Mouse (Mus musculus) kidney, embryonic 14.5 days (tissue): ENCODE results near the gene Nsg1. TPM values are rescaled to one million over a fixed set of nuclear protein-coding genes. Genes with fewer than 3 reads are reported as not detected.

Source experiments
- ATAC-seq: fragments of 200-750 bp; cut with Nextera tagmentation; 2 replicates; pipeline ENCODE4 v1.8.0; 2017; ENCODE audit warnings: moderate number of reproducible peaks, mild to moderate bottlenecking, moderate TSS enrichment, moderate library complexity; ENCODE audit not compliant: low FRiP score, low TSS enrichment
- H3K27ac ChIP-seq: fragments of 300-500 bp; sonication (generic); 2 replicates; pipeline ENCODE4 v1.5.1; 2014; ENCODE audit warnings: low read depth, mild to moderate bottlenecking, low read length, moderate library complexity, mixed read lengths
- H3K27me3 ChIP-seq: fragments of 300-500 bp; sonication (generic); 2 replicates; pipeline ENCODE4 v1.6.1; 2014; ENCODE audit warnings: mild to moderate bottlenecking, low read length; ENCODE audit not compliant: control insufficient read depth, insufficient read depth
- H3K36me3 ChIP-seq: fragments of 300-500 bp; sonication (generic); 2 replicates; pipeline ENCODE4 v1.6.1; 2014; ENCODE audit warnings: low read length, mixed read lengths; ENCODE audit not compliant: control insufficient read depth, insufficient read depth
- H3K4me1 ChIP-seq: fragments of 300-500 bp; sonication (generic); 2 replicates; pipeline ENCODE4 v1.6.1; 2014; ENCODE audit warnings: low read length, mixed read lengths; ENCODE audit not compliant: control insufficient read depth, insufficient read depth
- H3K4me2 ChIP-seq: fragments of 300-500 bp; sonication (generic); replicated peaks from 2 replicates; pipeline ENCODE4 v1.6.1; 2014; ENCODE audit warnings: low read depth, mild to moderate bottlenecking, low read length
- H3K4me3 ChIP-seq: fragments of 300-500 bp; sonication (generic); 2 replicates; pipeline ENCODE4 v1.5.1; 2014; ENCODE audit warnings: mild to moderate bottlenecking, low read length
- H3K9ac ChIP-seq: fragments of 300-500 bp; sonication (generic); 2 replicates; pipeline ENCODE4 v1.6.1; 2014; ENCODE audit warnings: low read depth, mild to moderate bottlenecking, low read length, moderate library complexity
- H3K9me3 ChIP-seq: fragments of 300-500 bp; sonication (generic); 2 replicates; pipeline ENCODE4 v1.6.1; 2016; ENCODE audit warnings: low read length; ENCODE audit not compliant: control insufficient read depth
- WGBS: fragments of 180-500 bp; shearing (Covaris S2); extraction: QIAGEN DNeasy Blood & Tissue Kit; methylation state at CpG from one replicate; pipeline ENCODE4 v1.1.7; 2014; 5-methylcytosine and 5-hydroxymethylcytosine counted together
- polyA plus RNA-seq: library from polyadenylated mRNA; unstranded; fragments of >200 nt; fragmentation: Nextera tagmentation; extraction: Ambion mirVana; gene quantifications from 2 replicates; pipeline ENCODE4 v1.2.1, GENCODE M21; 2014

Gene Nsg1
- polyA plus RNA-seq, 1 experiment from 2014 or later = 22.3 TPM

- H3K27ac ChIP-seq = no peak overlapping the region
- H3K4me3 ChIP-seq = no peak overlapping the region
- no peaks in the 10 kb centered on the region for H3K9me3 ChIP-seq
- H3K27me3 ChIP-seq = no peaks in the 10 kb centered on the region
- H3K4me2 ChIP-seq = no peak overlapping the region
- no peaks in the 10 kb centered on the region for H3K36me3 ChIP-seq
- WGBS = 81% methylated on average over 4 of the region's 4 CpGs
- H3K4me1 ChIP-seq = no peaks in the 10 kb centered on the region
- H3K9ac ChIP-seq = no peak overlapping the region
- no peak for ATAC-seq
Measured at GRCm38 (mm10) chr5:38097501-38098093, 62.1 kb downstream of the Nsg1 start.

GRCm38 (mm10) chr5:38094331-38094730 is 65.4 kb downstream of the Nsg1 start:
- no peaks in the 10 kb centered on the region for H3K4me1 ChIP-seq
- no peak overlapping the region for H3K4me2 ChIP-seq
- ATAC-seq = no peak
- H3K9me3 ChIP-seq = no peaks in the 10 kb centered on the region
- no peak overlapping the region for H3K9ac ChIP-seq
- H3K36me3 ChIP-seq = no peaks in the 10 kb centered on the region
- no peaks in the 10 kb centered on the region for H3K27me3 ChIP-seq
- H3K27ac ChIP-seq = no peak overlapping the region
- H3K4me3 ChIP-seq = no peak overlapping the region
- WGBS = 97% methylated on average over 2 of the region's 2 CpGs

- Histone ChIP-seq H3K4me3 (no peak overlapping the region), H3K4me2 (no peak overlapping the region), H3K4me1 (no peaks in the 10 kb centered on the region), H3K27ac (no peak overlapping the region), H3K9ac (no peak overlapping the region), H3K27me3 (no peaks in the 10 kb centered on the region), H3K36me3 (no peaks in the 10 kb centered on the region), H3K9me3 (no peaks in the 10 kb centered on the region)
- 73% methylated on average over 2 of the region's 2 CpGs for WGBS
- ATAC-seq = no peak
Measured at GRCm38 (mm10) chr5:38091966-38092304, 67.8 kb downstream of the Nsg1 start.

- Histone ChIP-seq H3K27me3 (no peaks in the 10 kb centered on the region), H3K9me3 (no peaks in the 10 kb centered on the region), H3K27ac (no peak overlapping the region), H3K4me2 (no peak overlapping the region), H3K4me3 (no peak overlapping the region), H3K9ac (no peak overlapping the region), H3K36me3 (no peaks in the 10 kb centered on the region), H3K4me1 (no peaks in the 10 kb centered on the region)
- ATAC-seq = no peak
- WGBS = 69% methylated on average over 8 of the region's 8 CpGs
Measured at GRCm38 (mm10) chr5:38091046-38091965, 68.4 kb downstream of the Nsg1 start.

GRCm38 (mm10) chr5:38090581-38090980 is 69.1 kb downstream of the Nsg1 start:
- no peak overlapping the region for H3K27ac ChIP-seq
- H3K9me3 ChIP-seq = no peaks in the 10 kb centered on the region
- H3K4me3 ChIP-seq = no peak overlapping the region
- WGBS = 75% methylated on average over 3 of the region's 3 CpGs
- no peaks in the 10 kb centered on the region for H3K4me1 ChIP-seq
- H3K9ac ChIP-seq = no peak overlapping the region
- no peaks in the 10 kb centered on the region for H3K36me3 ChIP-seq
- H3K27me3 ChIP-seq = no peaks in the 10 kb centered on the region
- no peak for ATAC-seq
- no peak overlapping the region for H3K4me2 ChIP-seq

GRCm38 (mm10) chr5:38090111-38090510 is 69.6 kb downstream of the Nsg1 start:
- Histone ChIP-seq H3K9ac (no peak overlapping the region), H3K4me2 (no peak overlapping the region), H3K36me3 (no peaks in the 10 kb centered on the region), H3K9me3 (no peaks in the 10 kb centered on the region), H3K27ac (no peak overlapping the region), H3K4me3 (no peak overlapping the region), H3K4me1 (no peaks in the 10 kb centered on the region), H3K27me3 (no peaks in the 10 kb centered on the region)
- 88% methylated on average over 3 of the region's 3 CpGs for WGBS
- no peak for ATAC-seq

Other genes starting within 250 kb of the Nsg1 start
- gene Stx18, start 121.2 kb downstream of the Nsg1 start, polyA plus RNA-seq = 38.3 and 46.7 TPM in 2 replicates
- 9.5 and 14.2 TPM in 2 replicates for gene Zbtb49, start 60.5 kb upstream of the Nsg1 start, polyA plus RNA-seq
- 134 and 156 TPM in 2 replicates for gene Lyar, start 60.6 kb upstream of the Nsg1 start, polyA plus RNA-seq
- 103 and 114 TPM in 2 replicates for gene Tmem128, start 100.3 kb upstream of the Nsg1 start, polyA plus RNA-seq
- gene Otop1, start 116.1 kb upstream of the Nsg1 start, polyA plus RNA-seq = not detected in 2 replicates
- gene Drd5, start 159.5 kb upstream of the Nsg1 start, polyA plus RNA-seq = not detected in 2 replicates